Mouse (Mus musculus): ENCODE results near the gene Cyp2d22. TPM values are rescaled to one million over a fixed set of nuclear protein-coding genes. Genes with fewer than 3 reads are reported as not detected.

The Cyp2d22 gene
- polyA plus RNA-seq (2016; fragmentation: Nextera tagmentation; extraction: Ambion mirVana) = 10.6 and 10.9 TPM in 2 replicates

GRCm38 (mm10) chr15:82379871-82380713 is at the start of gene Cyp2d22:
TSS of gene Cyp2d22 (minus strand) at chr15:82380260.
- no peaks in the 10 kb centered on the region for H3K27me3 ChIP-seq
- WGBS = 2% methylated on average over 19 of the region's 24 CpGs
- H3K4me1 ChIP-seq = peaks cover 15% of the 10 kb centered on the region
- peak within 1 kb of the TSS; percentile 45 for H3K4me3 ChIP-seq
- peak; percentile 88 for ATAC-seq (ENCODE audit: insufficient number of reproducible peaks, insufficient read depth, low FRiP score, low TSS enrichment)
- peak within 1 kb of the TSS; percentile 70 for H3K4me2 ChIP-seq (replicated peaks)
- no peaks in the 10 kb centered on the region for H3K36me3 ChIP-seq
- H3K27ac ChIP-seq = peak within 1 kb of the TSS; percentile 77
- peak within 1 kb of the TSS; percentile 56 for H3K9ac ChIP-seq
- H3K9me3 ChIP-seq = no peaks in the 10 kb centered on the region

- Histone ChIP-seq H3K4me2 (replicated peaks) (no peak overlapping the region), H3K9me3 (no peaks in the 10 kb centered on the region), H3K9ac (no peak overlapping the region), H3K36me3 (no peaks in the 10 kb centered on the region), H3K4me1 (no peaks in the 10 kb centered on the region), H3K27ac (no peak overlapping the region), H3K4me3 (no peak overlapping the region), H3K27me3 (no peaks in the 10 kb centered on the region)
- ATAC-seq (ENCODE audit: insufficient number of reproducible peaks, insufficient read depth, low FRiP score, low TSS enrichment) = no peak
- 94% methylated on average over 3 of the region's 3 CpGs for WGBS
Observed at GRCm38 (mm10) chr15:82423471-82423870, 43.4 kb upstream of the Cyp2d22 start.

GRCm38 (mm10) chr15:82422935-82423334 is 42.9 kb upstream of the Cyp2d22 start:
- no peaks in the 10 kb centered on the region for H3K9me3 ChIP-seq
- ATAC-seq (ENCODE audit: insufficient number of reproducible peaks, insufficient read depth, low FRiP score, low TSS enrichment) = no peak

GRCm38 (mm10) chr15:82418616-82419015 is 38.6 kb upstream of the Cyp2d22 start:
- H3K36me3 ChIP-seq = no peaks in the 10 kb centered on the region
- WGBS = 68% methylated on average over 1 of the region's 1 CpGs

More at GRCm38 (mm10) chr15:82422935-82423334, 42.9 kb upstream of the Cyp2d22 start:
- 79% methylated on average over 4 of the region's 4 CpGs for WGBS
- H3K9ac ChIP-seq = no peak overlapping the region
- H3K27me3 ChIP-seq = no peaks in the 10 kb centered on the region
- no peak overlapping the region for H3K4me2 ChIP-seq (replicated peaks)
- no peaks in the 10 kb centered on the region for H3K36me3 ChIP-seq
- no peak overlapping the region for H3K27ac ChIP-seq
- no peak overlapping the region for H3K4me3 ChIP-seq
- H3K4me1 ChIP-seq = no peaks in the 10 kb centered on the region

GRCm38 (mm10) chr15:82416797-82417789 is 37.0 kb upstream of the Cyp2d22 start:
- Histone ChIP-seq H3K27ac (no peak overlapping the region), H3K4me3 (no peak overlapping the region), H3K4me1 (no peaks in the 10 kb centered on the region), H3K9ac (no peak overlapping the region), H3K4me2 (replicated peaks) (peak overlapping the region; percentile 21), H3K9me3 (no peaks in the 10 kb centered on the region), H3K36me3 (no peaks in the 10 kb centered on the region), H3K27me3 (no peaks in the 10 kb centered on the region)
- 24% methylated on average over 16 of the region's 16 CpGs for WGBS
- peak; percentile 82; the same call in 1 of the 2 replicates for ATAC-seq (ENCODE audit: insufficient number of reproducible peaks, insufficient read depth, low FRiP score, low TSS enrichment)

More at GRCm38 (mm10) chr15:82418616-82419015, 38.6 kb upstream of the Cyp2d22 start:
- ATAC-seq (ENCODE audit: insufficient number of reproducible peaks, insufficient read depth, low FRiP score, low TSS enrichment) = no peak
- H3K4me3 ChIP-seq = no peak overlapping the region
- H3K4me1 ChIP-seq = no peaks in the 10 kb centered on the region
- H3K27me3 ChIP-seq = no peaks in the 10 kb centered on the region
- H3K4me2 ChIP-seq (replicated peaks) = no peak overlapping the region
- H3K27ac ChIP-seq = no peak overlapping the region
- H3K9me3 ChIP-seq = no peaks in the 10 kb centered on the region
- no peak overlapping the region for H3K9ac ChIP-seq

GRCm38 (mm10) chr15:82407536-82407935 is 27.5 kb upstream of the Cyp2d22 start:
- no peaks in the 10 kb centered on the region for H3K4me1 ChIP-seq
- no peaks in the 10 kb centered on the region for H3K27me3 ChIP-seq
- H3K36me3 ChIP-seq = no peaks in the 10 kb centered on the region
- H3K9ac ChIP-seq = no peak overlapping the region
- H3K4me3 ChIP-seq = no peak overlapping the region
- H3K4me2 ChIP-seq (replicated peaks) = no peak overlapping the region
- 80% methylated on average over 4 of the region's 4 CpGs for WGBS
- ATAC-seq (ENCODE audit: insufficient number of reproducible peaks, insufficient read depth, low FRiP score, low TSS enrichment) = no peak
- no peaks in the 10 kb centered on the region for H3K9me3 ChIP-seq
- no peak overlapping the region for H3K27ac ChIP-seq

- no peak within 1 kb of the TSS for H3K9ac ChIP-seq
- no peaks in the 10 kb centered on the region for H3K9me3 ChIP-seq
- ATAC-seq (ENCODE audit: insufficient number of reproducible peaks, insufficient read depth, low FRiP score, low TSS enrichment) = no peak
- no peak within 1 kb of the TSS for H3K4me3 ChIP-seq
- H3K4me1 ChIP-seq = no peaks in the 10 kb centered on the region
- H3K27me3 ChIP-seq = no peaks in the 10 kb centered on the region
- H3K36me3 ChIP-seq = no peaks in the 10 kb centered on the region
- 93% methylated on average over 6 of the region's 6 CpGs for WGBS
- no peak within 1 kb of the TSS for H3K4me2 ChIP-seq (replicated peaks)
- H3K27ac ChIP-seq = no peak within 1 kb of the TSS
Observed at GRCm38 (mm10) chr15:82406981-82407380, 26.9 kb upstream of the Cyp2d22 start, which contains the start of gene Cyp2d10. TSS of gene Cyp2d10 (minus strand) at chr15:82407195.

- 81% methylated on average over 3 of the region's 3 CpGs for WGBS
Observed at GRCm38 (mm10) chr15:82404163-82404562, 24.1 kb upstream of the Cyp2d22 start.

GRCm38 (mm10) chr15:82403606-82404005 is 23.5 kb upstream of the Cyp2d22 start:
- WGBS = 91% methylated on average over 9 of the region's 9 CpGs
- ATAC-seq (ENCODE audit: insufficient number of reproducible peaks, insufficient read depth, low FRiP score, low TSS enrichment) = no peak
- Histone ChIP-seq H3K9ac (no peak overlapping the region), H3K4me1 (no peaks in the 10 kb centered on the region), H3K4me3 (no peak overlapping the region), H3K27ac (no peak overlapping the region), H3K9me3 (no peaks in the 10 kb centered on the region), H3K4me2 (replicated peaks) (no peak overlapping the region), H3K27me3 (no peaks in the 10 kb centered on the region), H3K36me3 (no peaks in the 10 kb centered on the region)

More at GRCm38 (mm10) chr15:82404163-82404562, 24.1 kb upstream of the Cyp2d22 start:
- ATAC-seq (ENCODE audit: insufficient number of reproducible peaks, insufficient read depth, low FRiP score, low TSS enrichment) = no peak
- Histone ChIP-seq H3K36me3 (no peaks in the 10 kb centered on the region), H3K4me3 (no peak overlapping the region), H3K4me2 (replicated peaks) (no peak overlapping the region), H3K27ac (no peak overlapping the region), H3K4me1 (no peaks in the 10 kb centered on the region), H3K9ac (no peak overlapping the region), H3K27me3 (no peaks in the 10 kb centered on the region), H3K9me3 (no peaks in the 10 kb centered on the region)

- Histone ChIP-seq H3K27ac (no peak overlapping the region), H3K9me3 (no peaks in the 10 kb centered on the region), H3K36me3 (no peaks in the 10 kb centered on the region), H3K4me3 (no peak overlapping the region), H3K9ac (no peak overlapping the region), H3K27me3 (no peaks in the 10 kb centered on the region), H3K4me2 (replicated peaks) (no peak overlapping the region), H3K4me1 (no peaks in the 10 kb centered on the region)
- WGBS = 86% methylated on average over 6 of the region's 6 CpGs
- ATAC-seq (ENCODE audit: insufficient number of reproducible peaks, insufficient read depth, low FRiP score, low TSS enrichment) = no peak
Observed at GRCm38 (mm10) chr15:82402741-82403140, 22.7 kb upstream of the Cyp2d22 start.

- Histone ChIP-seq H3K36me3 (no peaks in the 10 kb centered on the region), H3K27ac (no peak overlapping the region), H3K4me2 (replicated peaks) (no peak overlapping the region), H3K4me1 (no peaks in the 10 kb centered on the region), H3K27me3 (no peaks in the 10 kb centered on the region), H3K9ac (no peak overlapping the region), H3K9me3 (no peaks in the 10 kb centered on the region), H3K4me3 (no peak overlapping the region)
- ATAC-seq (ENCODE audit: insufficient number of reproducible peaks, insufficient read depth, low FRiP score, low TSS enrichment) = no peak
Observed at GRCm38 (mm10) chr15:82402106-82402505, 22.0 kb upstream of the Cyp2d22 start.
